Mouse (Mus musculus) brown adipose tissue, adult 24 weeks (tissue): ENCODE measurements around the gene Fance. TPM values are rescaled to one million over a fixed set of nuclear protein-coding genes. Genes with fewer than 3 reads are reported as not detected.
"Not testable (repeated sequence)": the region's sequence is repeated elsewhere in the genome, so short reads cannot be mapped to it uniquely, and the experiment has no call there.

Source experiments
- H3K27ac ChIP-seq: fragments of 200-500 bp; replicated peaks from 2 replicates; pipeline ENCODE4 v1.5.1; 2012; ENCODE audit warnings: low read depth, mild to moderate bottlenecking, low read length
- H3K4me1 ChIP-seq: fragments of 200-500 bp; 2 replicates; pipeline ENCODE4 v1.6.1; 2012; ENCODE audit warnings: low read length, mixed read lengths; ENCODE audit not compliant: control insufficient read depth, insufficient read depth, insufficient read length
- H3K4me3 ChIP-seq: fragments of 200-500 bp; 2 replicates; pipeline ENCODE4 v1.5.1; 2012; ENCODE audit warnings: low read depth, mild to moderate bottlenecking, low read length, moderate library complexity; ENCODE audit not compliant: insufficient read depth
- polyA plus RNA-seq: library from polyadenylated mRNA; stranded (reverse); fragments of >200 nt; gene quantifications from 2 replicates; pipeline ENCODE4 v1.2.4, GENCODE M21; 2012; ENCODE audit not compliant: missing spikeins, insufficient read depth, insufficient read length

Fance gene
- polyA plus RNA-seq, 1 experiment: 5.0 TPM

- peak overlapping the region; percentile 32 for H3K4me3 ChIP-seq
- no peaks in the 10 kb centered on the region for H3K4me1 ChIP-seq
- H3K27ac ChIP-seq: no peak overlapping the region
These were observed 4.8 kb upstream of the Fance start for GRCm38 (mm10) chr17:28308297-28309195.

GRCm38 (mm10) chr17:28310831-28311230 lies 2.5 kb upstream of the Fance start:
- Histone ChIP-seq H3K4me3 (no peak overlapping the region), H3K27ac (no peak overlapping the region), H3K4me1 (peaks cover 3% of the 10 kb centered on the region; the same call in 1 of the 2 replicates)

- no peak overlapping the region for H3K27ac ChIP-seq
- H3K4me3 ChIP-seq: no peak overlapping the region
- H3K4me1 ChIP-seq: peaks cover 3% of the 10 kb centered on the region; the same call in 1 of the 2 replicates
These were observed 1.8 kb upstream of the Fance start for GRCm38 (mm10) chr17:28311366-28312132.

GRCm38 (mm10) chr17:28312232-28313211 lies 797 bp upstream of the Fance start:
- H3K27ac ChIP-seq: no peak overlapping the region
- H3K4me3 ChIP-seq: peak overlapping the region; percentile 52
- H3K4me1 ChIP-seq: peaks cover 3% of the 10 kb centered on the region; the same call in 1 of the 2 replicates

GRCm38 (mm10) chr17:28313880-28314225 lies 534 bp downstream of the Fance start:
- Histone ChIP-seq H3K4me3 (peak overlapping the region; percentile 89), H3K4me1 (peaks cover 3% of the 10 kb centered on the region; the same call in 1 of the 2 replicates), H3K27ac (no peak overlapping the region)

GRCm38 (mm10) chr17:28315611-28316160 lies 2.4 kb downstream of the Fance start:
- no peak overlapping the region for H3K4me3 ChIP-seq

GRCm38 (mm10) chr17:28316476-28316875 lies 3.2 kb downstream of the Fance start:
- Histone ChIP-seq H3K27ac (no peak overlapping the region), H3K4me3 (no peak overlapping the region), H3K4me1 (peaks cover 3% of the 10 kb centered on the region; the same call in 1 of the 2 replicates)

More at GRCm38 (mm10) chr17:28315611-28316160, 2.4 kb downstream of the Fance start:
- Histone ChIP-seq H3K27ac (no peak overlapping the region), H3K4me1 (peaks cover 3% of the 10 kb centered on the region; the same call in 1 of the 2 replicates)

GRCm38 (mm10) chr17:28317091-28317490 lies 3.8 kb downstream of the Fance start:
- Histone ChIP-seq H3K4me1 (peaks cover 3% of the 10 kb centered on the region; the same call in 1 of the 2 replicates), H3K4me3 (no peak overlapping the region), H3K27ac (no peak overlapping the region)

GRCm38 (mm10) chr17:28317725-28318124 lies 4.4 kb downstream of the Fance start:
- Histone ChIP-seq H3K27ac (no peak overlapping the region), H3K4me1 (peaks cover 3% of the 10 kb centered on the region; the same call in 1 of the 2 replicates), H3K4me3 (no peak overlapping the region)

- H3K27ac ChIP-seq: no peak overlapping the region
- no peaks in the 10 kb centered on the region for H3K4me1 ChIP-seq
- H3K4me3 ChIP-seq: no peak overlapping the region
These were observed 8.4 kb downstream of the Fance start for GRCm38 (mm10) chr17:28321700-28322099.

GRCm38 (mm10) chr17:28323786-28324185 lies 10.5 kb downstream of the Fance start:
- Histone ChIP-seq H3K27ac (no peak overlapping the region), H3K4me3 (no peak overlapping the region), H3K4me1 (no peaks in the 10 kb centered on the region)

- not testable (repeated sequence) for H3K4me3 ChIP-seq, H3K4me1 ChIP-seq, H3K27ac ChIP-seq
These were observed 11.1 kb downstream of the Fance start for GRCm38 (mm10) chr17:28324416-28324815.

- no peaks in the 10 kb centered on the region for H3K4me1 ChIP-seq
- no peak overlapping the region for H3K4me3 ChIP-seq
- H3K27ac ChIP-seq: no peak overlapping the region
These were observed 12.4 kb downstream of the Fance start for GRCm38 (mm10) chr17:28325751-28326150.

- Histone ChIP-seq H3K4me3 (no peak overlapping the region), H3K4me1 (no peaks in the 10 kb centered on the region), H3K27ac (no peak overlapping the region)
These were observed 13.6 kb downstream of the Fance start for GRCm38 (mm10) chr17:28326951-28327350.
